Mouse (Mus musculus) kidney, adult 9 months (tissue): ENCODE measurements at regions not wholly inside any gene's neighbourhood (a gene's known extent, or its start where the extent isn't known, plus 50 kb on each side); places are given as distances from the start of the nearest gene placed in this dataset.

ENCODE experiments used
- DNase-seq: peaks from one replicate; pipeline ENCODE4 v3.0.0; 2022

DNA sequence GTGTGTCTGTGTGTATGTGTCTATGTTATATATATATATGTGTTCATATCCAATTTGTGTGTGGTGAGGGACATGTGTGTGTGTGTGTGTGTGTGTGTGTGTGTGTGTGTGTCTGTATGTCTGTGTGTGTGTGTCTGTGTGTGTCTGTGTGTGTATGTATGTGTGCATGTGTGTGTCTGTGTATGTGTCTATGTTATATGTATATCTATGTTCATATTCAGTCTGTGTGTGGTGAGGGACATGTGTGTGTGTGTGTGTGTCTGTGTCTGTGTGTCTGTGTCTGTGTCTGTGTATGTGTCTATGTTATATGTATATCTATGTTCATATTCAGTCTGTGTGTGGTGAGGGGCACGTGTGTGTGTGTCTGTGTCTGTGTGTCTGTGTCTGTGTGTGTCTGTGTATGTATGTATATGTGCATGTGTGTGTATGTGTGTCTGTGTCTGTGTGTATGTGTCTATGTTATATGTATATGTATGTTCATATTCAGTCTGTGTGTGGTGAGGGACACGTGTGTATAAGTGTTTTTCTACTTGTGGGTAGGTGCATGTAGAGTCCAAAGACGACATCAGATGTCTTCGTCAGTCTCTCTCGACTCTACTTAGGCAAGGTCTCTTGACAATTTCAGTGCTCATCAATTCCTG lies 370.5 kb upstream of the Slc7a11 start:
- no peak for DNase-seq

DNA sequence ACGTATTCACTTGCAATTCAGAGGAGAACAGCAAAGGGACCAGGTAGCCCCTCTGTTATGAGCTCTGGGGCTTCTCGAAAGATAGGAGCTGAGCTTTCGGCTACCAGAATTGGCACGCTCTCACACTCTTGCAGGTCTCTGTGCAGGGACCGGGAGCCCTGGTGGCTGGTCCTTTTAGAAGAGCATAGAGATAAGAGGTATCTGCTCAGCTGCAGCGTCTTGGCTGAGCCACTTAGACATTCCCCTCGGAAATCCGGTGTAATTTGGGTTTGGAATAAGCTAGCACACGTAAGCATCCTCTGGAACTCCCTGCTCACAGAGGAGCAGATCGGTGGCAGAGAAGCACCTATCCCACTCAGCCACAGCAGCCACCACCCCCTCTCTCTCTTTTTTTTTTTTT lies 372.3 kb upstream of the Slc7a11 start:
- no peak for DNase-seq

DNA sequence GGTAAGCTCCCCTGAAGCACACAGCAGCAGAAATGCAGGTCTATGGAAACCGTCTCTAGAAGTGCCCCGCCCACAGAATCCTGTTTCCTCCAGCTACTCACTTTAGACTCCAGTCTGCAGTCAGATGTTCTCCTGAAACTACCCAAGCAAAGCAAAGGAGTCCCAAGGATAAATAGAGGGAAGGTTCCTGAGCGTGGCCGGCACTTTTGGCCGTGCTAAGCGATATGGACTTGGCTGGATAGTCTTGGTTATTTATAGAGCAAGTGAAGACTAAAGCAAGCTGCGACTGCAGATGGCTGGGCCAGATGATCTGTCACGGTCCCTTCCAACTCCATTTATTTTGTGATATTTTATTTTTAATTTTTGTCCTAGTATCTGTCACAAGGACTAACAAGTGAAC lies 373.1 kb upstream of the Slc7a11 start:
- DNase-seq, result no peak

DNA sequence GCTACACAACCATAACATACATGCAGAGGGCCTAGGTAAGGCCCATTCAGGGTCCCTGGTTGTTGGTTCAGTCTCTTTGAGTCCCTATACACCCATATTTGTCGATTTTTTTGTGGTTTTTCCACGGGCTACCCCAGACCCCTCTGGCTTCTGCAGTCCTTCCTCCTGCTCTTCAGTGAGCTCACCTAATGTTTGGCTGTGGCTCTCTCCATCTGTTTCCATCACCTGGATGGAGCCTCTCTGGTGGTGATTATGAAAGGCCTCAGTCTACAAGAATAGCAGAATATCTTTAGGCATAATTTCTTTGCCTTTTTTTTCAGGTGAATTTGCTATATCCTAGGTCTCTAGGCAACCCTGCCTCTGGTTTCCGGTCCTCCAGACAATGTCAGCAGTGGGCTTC lies 373.9 kb upstream of the Slc7a11 start:
- no peak for DNase-seq

DNA sequence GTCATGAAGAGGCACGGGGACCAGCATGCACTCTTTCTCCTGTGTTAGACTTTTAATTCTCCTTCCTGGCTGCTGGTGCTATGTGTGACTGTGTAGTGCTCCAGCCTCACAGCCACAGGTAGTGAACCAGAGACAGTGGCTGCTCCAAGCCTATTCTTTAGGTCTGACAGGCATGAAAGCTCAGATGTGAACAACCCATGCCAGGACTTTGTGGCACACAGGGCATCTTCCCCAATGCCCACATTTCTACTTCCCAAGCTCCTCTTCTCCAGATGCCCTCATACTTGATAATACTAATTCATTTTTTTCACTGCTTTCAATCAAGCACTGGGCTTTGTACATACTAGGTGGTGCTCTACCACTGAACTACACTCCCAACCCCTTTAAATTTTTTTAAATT lies 377.4 kb upstream of the Slc7a11 start:
- DNase-seq, result no peak

DNA sequence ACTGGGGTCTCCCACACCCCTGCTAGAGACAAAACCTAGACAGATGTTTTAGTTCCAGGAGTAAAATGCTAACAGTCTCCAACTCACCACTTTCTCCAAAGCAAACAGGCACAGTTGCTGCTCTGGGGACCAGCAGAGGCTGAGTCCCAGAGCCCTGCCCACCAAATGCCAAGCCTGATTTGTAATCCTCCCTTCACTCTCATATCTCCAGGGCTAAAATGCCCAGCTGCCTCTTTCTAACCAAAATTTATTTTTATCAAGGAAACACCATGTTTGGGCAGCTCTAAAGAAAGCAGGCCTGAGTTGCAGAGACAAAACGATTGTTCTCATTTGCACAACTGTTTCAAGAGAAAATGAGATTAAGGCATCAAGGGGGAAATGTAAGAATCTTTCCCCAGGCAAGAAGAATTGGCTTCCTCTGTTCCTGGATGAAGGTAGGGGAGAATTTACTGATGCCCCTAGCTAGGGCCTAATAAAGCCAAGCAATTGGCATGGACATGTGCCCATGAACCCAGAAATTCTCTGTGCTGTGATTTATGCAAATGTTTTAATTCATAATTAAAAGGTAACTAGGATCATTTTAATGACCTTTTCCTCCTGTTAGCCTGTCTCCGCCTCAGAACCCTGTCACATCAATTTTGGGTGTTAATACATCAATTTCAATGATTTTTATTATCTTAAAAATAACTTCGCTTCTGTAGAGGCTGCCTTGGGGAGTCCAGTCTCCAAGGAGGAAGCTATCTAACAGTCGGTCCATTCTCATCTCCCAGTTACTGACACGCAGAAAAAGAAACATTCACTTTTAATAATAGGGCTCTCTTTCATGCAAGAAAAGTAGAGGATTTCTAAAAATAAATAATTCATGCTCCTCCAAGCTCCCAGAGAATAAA lies 382.4 kb upstream of the Slc7a11 start:
- no peak for DNase-seq

DNA sequence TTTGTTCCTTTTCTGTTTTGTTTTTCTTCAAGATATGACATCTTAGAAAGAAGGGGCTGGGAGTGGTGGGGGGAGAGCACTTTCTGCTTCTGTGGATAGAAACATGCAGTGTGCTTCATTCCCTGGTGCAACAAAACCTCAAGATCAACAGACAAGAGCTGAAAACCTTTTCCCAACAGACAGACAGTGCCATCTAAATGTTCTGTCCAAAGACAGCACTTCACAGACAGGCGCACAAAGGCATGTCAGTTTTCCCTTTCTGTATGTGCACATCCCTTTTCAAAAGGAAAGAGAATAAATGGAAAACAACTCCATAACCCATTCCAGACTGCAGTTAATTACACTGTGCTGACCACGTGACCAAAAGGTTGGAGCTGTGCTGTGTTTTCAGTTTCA lies 383.0 kb upstream of the Slc7a11 start:
- DNase-seq, result no peak

DNA sequence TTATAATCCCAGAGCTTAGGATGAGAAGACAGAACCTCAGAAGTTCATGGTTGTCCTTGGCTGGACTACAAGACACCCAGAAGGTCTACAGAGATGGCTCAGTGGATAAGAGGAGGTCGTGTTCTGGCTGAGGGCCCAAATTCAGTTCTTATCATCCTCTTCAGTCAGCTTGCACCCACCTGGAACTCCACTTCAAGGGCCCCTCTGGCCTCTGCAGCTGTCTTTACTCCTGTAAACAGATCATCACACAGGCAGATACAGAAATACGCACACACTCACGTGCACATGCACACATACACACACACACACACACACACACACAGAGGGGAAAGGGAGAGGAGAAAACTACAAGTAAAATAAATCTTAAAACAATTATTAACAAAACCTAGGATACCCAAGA lies 385.8 kb upstream of the Slc7a11 start:
- DNase-seq, result no peak

DNA sequence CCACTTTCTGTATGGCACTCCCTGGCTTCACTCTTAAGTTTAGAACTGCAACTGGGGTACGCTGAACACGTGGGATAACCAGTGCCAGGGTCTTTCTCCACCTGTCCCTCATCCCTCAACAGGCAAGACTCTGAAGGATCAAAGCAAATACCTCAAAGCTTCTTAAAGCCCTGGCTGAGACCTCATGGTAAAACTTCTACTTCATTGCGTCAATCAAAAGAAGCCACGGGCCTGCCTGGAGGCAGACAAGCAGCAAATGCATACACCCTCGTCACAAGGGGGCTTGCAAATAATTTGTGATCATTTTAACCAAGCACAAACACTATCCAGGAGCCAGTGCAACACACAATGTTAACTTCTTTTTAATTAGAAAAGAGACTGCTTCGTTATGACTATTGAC lies 387.0 kb upstream of the Slc7a11 start:
- no peak for DNase-seq

DNA sequence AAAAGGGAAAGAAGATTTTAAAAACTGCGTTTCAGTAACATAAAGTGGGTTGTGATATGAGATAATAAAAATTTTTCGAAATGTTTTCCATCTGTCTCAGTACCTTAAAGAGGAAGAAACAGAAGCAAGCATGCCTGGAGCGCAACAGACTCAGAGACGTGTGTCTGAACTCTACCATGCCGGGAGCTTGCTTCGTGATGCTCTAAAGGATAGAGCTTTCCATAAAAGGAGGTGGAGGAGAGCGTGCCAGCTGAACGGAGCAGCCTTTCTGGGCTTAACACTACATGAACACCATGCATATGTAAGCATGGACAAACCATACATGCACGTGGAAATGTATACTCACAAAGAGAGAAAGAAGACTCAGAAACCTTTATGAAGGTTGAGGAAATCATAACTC lies 387.5 kb upstream of the Slc7a11 start:
- DNase-seq, result no peak

DNA sequence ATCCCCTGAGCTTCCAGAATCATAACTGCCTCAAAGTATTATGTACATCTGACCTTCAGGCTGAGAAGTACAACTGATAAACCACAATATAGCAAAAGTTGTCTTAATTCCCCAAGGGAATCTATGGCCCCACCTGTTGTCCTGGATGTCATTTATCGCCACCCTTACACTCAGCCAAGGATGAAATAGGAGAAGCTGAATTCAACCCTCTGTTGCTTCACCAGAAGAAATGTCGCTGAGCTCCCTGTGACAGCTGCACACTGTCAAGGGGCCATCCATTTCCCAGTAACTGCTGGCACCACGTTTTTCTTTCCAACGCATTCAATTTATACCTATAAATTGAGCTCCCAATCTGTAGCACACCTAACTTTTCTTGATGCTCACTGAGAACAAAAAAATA lies 382.0 kb upstream of the Noct start:
- DNase-seq, result no peak

DNA sequence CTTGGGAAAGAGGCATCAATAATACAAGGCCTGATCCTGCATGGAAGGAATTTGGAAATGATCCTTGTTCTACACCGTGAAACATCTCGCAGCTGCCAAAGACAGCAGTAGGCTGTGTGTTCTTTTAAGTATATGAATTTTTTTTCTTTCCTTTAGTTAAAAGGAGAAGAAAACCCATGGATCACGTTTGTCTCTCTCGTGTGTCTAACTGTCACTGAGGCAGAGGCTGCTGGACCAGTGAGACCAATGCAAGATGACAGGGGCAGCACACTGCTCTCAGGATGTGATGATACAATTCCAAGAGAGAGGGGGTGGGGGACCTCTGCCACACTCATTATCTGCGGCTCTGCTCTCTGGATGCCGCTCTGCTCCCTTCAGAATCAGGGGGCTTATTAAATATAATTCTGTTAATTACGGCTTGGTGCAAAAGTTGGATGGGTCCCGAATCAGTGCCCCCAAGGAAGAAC lies 379.4 kb upstream of the Noct start:
- DNase-seq, result no peak

DNA sequence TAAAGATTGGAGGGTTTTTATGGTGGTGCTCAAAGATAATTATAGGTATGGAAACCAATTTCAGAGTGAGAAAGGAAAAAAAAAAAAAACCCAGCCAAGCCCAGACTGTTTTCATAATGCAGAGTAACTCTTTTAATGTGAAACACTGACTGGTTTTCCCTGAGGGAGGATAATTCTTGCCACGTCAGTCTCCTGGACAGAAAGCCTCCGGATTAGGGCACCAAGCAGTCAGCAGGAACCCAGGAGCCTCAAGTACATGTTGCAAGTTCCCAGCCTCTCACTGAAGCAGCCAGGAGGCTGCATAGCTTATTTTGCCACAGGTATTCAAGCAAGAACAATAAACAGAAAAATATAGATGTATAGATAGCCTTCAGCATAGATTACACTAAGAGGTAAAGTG lies 378.9 kb upstream of the Noct start:
- no peak for DNase-seq

DNA sequence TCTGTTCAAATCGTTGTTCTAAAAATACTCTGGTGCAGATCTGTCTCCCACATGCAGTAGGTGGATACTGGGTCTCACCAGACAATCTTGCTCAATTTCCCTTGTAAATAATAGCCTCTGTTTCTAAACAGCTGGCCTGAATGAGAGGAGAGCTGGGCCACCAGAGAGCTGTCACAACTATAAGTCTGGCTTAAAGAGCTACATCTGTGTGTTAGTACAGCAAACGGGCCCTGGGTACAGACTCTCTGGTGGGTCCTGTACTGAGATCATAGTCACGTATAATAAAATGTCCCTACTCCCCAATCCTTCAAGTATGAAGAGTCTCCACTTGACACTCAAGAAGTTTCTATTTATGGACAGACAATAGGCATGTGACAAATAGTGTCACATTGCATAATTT lies 375.7 kb upstream of the Noct start:
- no peak for DNase-seq

DNA sequence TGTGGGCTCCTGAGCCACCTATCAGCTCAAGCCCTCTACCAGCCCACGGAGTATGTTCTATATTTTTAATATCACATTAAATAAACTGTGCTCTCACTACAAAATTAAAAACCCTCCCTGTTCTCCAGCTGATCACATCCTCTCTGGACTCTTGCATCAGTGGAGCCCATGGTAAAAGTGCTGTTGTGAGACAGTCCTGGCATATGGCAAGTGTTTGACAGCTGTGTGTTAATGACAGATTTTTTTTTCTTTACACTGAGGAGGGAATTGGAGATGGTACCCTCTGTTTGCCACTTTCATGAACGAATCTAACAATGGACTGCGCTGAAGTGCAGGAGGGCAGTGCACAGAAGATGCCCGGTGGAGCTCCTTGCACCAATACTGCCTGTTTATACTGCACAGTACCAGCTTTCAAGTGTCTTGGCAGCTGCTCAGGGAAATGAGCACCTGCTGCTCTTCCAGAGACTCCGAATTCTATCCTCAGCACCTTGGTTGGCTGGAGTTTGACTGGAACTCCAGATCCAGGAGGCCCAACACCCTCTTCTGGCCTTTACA lies 373.1 kb upstream of the Noct start:
- DNase-seq, result no peak

DNA sequence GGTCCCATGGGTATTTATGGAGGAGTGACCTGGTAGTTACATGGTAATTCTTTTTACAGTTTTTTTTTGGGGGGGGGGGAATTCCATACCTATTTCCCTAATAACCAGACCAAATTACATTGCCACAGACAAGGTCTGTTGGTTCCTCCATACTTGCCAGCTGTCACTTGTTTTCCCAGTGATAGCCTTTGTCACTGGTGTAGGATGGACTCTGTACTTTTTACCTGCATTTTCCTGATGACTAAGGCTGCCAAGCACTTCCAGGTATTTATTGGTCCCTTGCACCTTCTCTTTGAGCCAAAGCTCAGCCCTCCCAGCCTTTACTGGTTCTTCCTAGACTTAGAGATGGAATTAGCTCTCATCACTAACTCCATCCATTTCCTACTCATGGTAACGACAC lies 357.1 kb upstream of the Noct start:
- no peak for DNase-seq

DNA sequence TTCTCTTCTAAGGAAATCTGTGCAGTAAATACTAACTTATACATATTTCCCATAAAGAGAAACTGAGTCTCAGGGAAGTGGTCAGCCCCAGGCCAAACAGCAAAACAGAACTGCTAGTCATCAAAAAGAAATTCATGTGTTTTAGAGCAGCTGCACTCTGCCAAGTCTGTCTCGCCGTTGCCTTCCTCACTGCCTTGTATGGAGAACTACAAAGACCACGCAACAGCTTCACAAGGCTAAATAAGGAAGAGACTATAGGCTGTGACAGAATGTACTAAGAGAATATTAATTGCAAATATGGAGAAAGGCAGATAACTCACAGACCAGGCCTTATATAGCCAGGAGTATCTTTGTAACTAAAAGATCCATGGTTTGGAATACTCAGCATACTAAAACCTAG lies 355.0 kb upstream of the Noct start:
- no peak for DNase-seq

DNA sequence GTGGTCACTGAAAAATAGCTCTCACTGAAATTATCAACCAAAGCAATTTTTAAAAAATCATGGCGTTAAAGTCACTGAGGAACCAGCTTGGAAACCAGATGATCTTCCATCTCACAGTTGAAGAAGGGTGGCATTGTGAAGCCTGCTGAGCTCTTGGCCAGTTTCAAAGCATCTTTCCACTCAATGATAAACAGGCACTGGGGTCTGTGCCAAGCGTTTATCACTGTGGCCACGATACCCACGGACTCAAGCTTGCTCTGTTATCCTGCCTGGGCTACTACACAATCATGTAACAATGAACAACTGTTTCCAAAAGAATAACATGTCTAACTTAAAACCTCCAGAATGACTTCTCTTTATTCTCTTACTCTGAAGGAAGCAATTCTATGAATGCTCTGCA lies 345.2 kb upstream of the Noct start:
- DNase-seq, result no peak

DNA sequence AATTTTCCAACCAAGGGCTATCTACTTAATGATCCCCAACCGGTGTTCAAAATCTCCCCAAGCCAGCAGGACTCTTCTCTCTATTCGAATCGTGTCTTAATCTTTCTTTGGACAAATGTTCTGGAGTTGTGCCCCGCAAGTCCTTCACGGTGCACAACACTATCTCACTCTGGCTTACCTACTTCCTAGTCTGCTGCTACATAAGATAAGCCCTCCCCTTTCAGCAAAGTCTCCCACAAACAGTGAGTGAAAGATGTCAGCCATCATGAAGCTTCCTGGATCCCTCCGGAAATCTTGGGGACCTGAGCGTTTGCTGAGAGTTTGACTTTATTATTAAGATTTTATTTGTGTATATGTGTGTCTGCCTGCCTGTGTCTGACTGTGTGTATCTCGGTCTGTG lies 344.7 kb upstream of the Noct start:
- DNase-seq, result no peak

DNA sequence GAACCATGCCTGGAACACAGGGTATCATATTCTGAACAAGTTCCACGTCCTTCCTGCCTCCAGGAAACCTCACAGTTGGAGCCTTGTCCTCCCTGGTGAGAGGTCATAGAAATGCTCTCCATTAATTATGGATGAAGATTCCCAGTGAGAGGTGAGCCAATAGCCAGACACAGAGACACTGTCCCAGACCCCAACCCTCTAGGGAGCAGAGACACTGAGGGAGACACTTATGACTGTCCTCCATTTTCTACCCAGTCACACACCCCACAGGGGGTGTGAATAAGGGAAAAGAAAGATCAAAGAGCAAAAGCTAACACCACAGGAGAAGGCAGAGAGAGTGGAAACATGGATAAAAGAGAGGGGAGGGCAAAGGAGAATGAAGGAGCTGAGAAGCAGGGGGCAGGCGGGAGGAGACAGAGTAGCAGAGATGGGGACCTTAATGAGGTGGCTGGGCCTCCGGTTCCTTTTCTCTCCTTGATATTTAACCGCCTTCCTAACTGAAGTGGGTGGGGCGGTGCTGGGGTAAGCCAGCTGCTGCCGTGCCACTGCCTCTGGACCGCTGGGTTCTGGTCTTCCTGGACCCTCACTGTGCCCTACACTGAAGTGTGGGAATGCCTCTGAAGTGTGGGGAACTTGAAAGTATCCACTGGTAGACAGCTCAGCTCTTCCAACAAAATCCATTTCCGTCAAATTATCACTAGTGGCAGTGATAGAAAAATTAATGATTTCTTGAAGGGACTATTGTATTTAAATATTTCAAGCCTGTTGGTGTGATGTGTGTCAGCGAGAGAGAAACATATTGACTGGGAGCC lies 342.6 kb upstream of the Noct start:
- DNase-seq, result no peak

DNA sequence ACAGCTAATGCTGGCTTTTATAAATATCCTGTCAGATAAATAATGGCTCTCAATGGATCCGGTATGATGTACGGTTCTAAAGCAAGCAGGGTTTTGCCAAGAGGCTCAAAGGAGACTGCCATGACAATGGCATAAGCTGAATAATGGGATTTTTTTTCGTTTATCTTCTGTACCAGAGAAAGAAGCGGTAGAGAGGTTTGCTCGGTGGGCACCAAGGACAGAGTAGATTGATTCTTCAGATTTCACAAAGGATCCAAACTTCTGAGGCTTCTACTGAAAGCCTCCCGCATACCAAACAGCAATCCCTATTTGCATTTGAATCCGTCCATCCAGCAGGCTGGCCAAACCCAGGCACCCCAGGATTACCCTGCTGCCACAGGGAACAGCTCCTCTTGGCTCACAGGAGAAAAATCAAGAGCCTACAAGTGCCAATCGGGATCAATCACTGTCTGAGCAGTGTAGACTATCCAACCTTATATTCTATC lies 342.0 kb upstream of the Noct start:
- DNase-seq, result no peak

DNA sequence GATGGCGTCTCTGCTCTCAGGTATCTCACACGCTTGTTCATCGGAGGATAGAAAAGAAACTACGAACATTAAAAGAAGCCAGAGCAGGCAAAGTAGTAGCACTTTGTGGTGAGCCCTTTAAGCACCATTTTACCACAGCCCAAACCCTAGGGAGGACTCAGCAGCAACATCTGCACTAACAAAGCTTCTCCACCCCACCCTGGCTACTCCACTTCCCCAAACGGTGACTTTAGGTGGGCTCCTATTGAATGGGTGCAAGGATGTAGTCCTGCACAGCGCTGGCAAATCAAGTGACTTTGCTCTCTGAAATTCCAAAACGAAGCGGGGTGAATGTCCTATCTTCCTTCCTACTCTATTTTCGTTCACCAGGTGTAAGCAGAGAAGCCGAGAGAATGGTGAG lies 337.9 kb upstream of the Noct start:
- DNase-seq, result no peak

DNA sequence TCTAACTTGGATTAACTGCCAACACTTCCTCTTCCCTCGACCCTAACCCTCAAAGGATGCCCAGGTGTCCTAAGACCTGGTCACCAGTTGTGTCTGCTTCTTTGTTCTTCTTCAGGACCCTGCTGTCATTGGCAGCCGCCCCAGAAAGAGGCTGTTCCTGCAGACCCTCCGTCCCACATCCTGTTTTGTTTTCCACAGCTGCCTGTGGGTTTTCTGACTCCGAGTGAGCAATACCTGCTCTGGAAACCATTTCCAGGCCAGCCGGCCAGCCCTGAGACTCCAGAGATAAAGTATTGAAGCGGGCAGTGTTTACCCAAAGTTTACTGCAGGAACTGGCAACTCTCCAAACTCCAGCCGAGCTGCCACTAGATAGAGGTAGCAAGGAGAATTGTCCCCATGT lies 337.2 kb upstream of the Noct start:
- no peak for DNase-seq
